Mouse (Mus musculus) ES-E14 (cell line): Measurements from ENCODE around the gene Ush2a.

Experiments
- CHD2 ChIP-seq: IDR thresholded peaks from 2 replicates; pipeline ENCODE4 v1.6.1; 2014; ENCODE audit warnings: mild to moderate bottlenecking, low read depth, low read length, inconsistent platforms
- HCFC1 ChIP-seq: IDR thresholded peaks from 2 replicates; pipeline ENCODE4 v1.6.1; 2012; ENCODE audit warnings: low read length, inconsistent platforms, borderline replicate concordance; ENCODE audit not compliant: insufficient read depth
- MAFK ChIP-seq: IDR thresholded peaks from 2 replicates; pipeline ENCODE4 v1.6.1; 2014; ENCODE audit warnings: mild to moderate bottlenecking, low read depth, low read length, inconsistent platforms; ENCODE audit not compliant: insufficient read depth
- ZC3H11A ChIP-seq: IDR thresholded peaks from 2 replicates; pipeline ENCODE4 v1.6.1; 2012; ENCODE audit warnings: low read depth, mild to moderate bottlenecking, inconsistent platforms, low read length, borderline replicate concordance
- ZNF384 ChIP-seq: IDR thresholded peaks from 2 replicates; pipeline ENCODE4 v1.6.1; 2012; ENCODE audit warnings: low read depth, low read length, inconsistent platforms

GRCm38 (mm10) chr1:188906175-188906574 lies 644.4 kb downstream of the Ush2a start:
- TF ChIP-seq HCFC1 (no peak), CHD2 (no peak), ZNF384 (no peak), MAFK (no peak), ZC3H11A (no peak)
